Mouse (Mus musculus): ENCODE measurements at regions not wholly inside any gene's neighbourhood (a gene's known extent, or its start where the extent isn't known, plus 50 kb on each side); places are given as distances from the start of the nearest gene placed in this dataset.

DNA sequence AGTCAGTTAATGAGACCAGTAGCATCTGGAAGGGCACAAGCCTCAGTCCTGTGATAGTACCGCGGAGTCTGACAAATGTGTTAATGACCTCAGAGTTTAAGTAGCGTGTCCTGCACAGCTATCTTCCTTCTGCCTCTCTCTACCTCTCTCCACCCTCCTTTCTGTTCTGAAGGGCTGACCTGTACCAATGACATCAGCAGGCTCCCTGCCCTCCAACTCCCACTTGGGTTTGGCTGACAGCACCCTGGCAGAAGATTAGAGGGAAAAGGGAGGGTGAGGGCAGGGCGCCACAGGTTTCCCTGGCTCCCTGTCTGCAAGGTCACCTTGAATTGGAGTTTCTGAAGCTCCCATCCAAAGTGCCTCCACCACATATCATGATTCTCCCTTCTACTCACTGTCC, 452.0 kb downstream of the Tns1 start:
- no peak for TF ChIP-seq CTCF (IDR thresholded peaks at IDR 0.05; ENCODE audit: low read depth, low read length)
- no peak for TF ChIP-seq GATA1 (IDR thresholded peaks at IDR 0.05; ENCODE audit: borderline replicate concordance, low read length)
- TF ChIP-seq POLR2AphosphoS5 (IDR thresholded peaks at IDR 0.05; ENCODE audit: insufficient replicate concordance, low read depth, low read length): no peak
